Mouse (Mus musculus): Measurements from ENCODE around the gene Sergef. TPM values are rescaled to one million over a fixed set of nuclear protein-coding genes. Genes with fewer than 3 reads are reported as not detected.
A peak's percentile ranks its signal among the peaks of the same experiment; 100 is the strongest.

Sergef gene
- polyA plus RNA-seq, 1 experiment, result 7.5 TPM

DNA sequence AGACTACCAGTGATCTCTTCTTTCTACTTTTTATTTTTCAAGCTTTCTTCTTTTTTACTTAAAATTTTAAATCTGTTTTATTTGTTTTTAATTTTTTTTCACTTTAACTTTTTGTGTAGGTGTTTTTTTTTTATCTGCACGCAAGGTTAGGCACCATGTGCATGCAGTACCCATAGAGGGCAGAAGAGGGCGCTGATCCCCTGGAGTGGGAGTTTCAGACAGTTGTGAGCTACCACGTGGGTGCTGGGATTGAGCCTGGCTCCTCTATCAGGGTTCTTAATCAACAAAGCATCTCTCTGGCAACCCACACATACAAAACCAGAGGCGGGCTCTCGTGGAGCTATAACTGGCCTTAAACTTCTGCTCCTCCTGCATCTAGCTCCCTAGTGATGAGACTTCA is 123.6 kb downstream of the Sergef start:
- Histone ChIP-seq H3K36me3 (ENCODE audit: control insufficient read depth, insufficient read depth, low read length) (no peaks in the 10 kb centered on the region), H3K27me3 (ENCODE audit: control insufficient read depth, insufficient read depth, low read length) (no peaks in the 10 kb centered on the region), H3K4me1 (ENCODE audit: control insufficient read depth, insufficient read depth, insufficient read length, low read length) (no peaks in the 10 kb centered on the region), H3K4me3 (ENCODE audit: low read depth, low read length) (no peak overlapping the region), H3K27ac (ENCODE audit: insufficient read depth, low read depth, low read length) (no peak overlapping the region)
- WGBS, result 78% methylated on average over 5 of the region's 5 CpGs
- TF ChIP-seq POLR2A (IDR thresholded peaks at IDR 0.05; ENCODE audit: low read depth, low read length) (no peak), CTCF (IDR thresholded peaks at IDR 0.05; ENCODE audit: extremely low read depth, insufficient read length, insufficient replicate concordance, low read depth, low read length) (peak; percentile 31; the same call in 1 of the 2 replicates)

DNA sequence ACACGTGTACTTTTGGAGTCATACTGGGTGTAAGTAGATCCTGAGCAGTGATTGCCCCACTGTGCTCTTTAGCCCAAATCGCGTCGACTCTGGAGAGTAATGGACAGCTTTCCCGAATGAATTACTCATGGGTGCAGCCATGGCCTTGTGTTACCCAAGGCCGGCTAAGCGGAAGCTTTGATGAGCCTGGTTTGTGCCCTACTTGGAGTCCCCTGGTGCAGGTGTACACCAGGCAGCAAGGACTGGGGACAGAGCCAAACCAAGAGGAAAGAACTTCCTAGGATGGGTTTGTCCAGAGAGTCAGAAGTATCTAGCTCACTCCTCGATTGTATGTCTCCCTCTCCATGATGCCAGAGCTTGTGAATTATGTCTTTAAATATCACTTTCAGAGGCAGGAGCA is 124.6 kb downstream of the Sergef start:
- no peak overlapping the region for H3K4me3 ChIP-seq (ENCODE audit: low read depth, low read length)
- H3K36me3 ChIP-seq (ENCODE audit: control insufficient read depth, insufficient read depth, low read length), result no peaks in the 10 kb centered on the region
- no peaks in the 10 kb centered on the region for H3K27me3 ChIP-seq (ENCODE audit: control insufficient read depth, insufficient read depth, low read length)
- no peak overlapping the region for H3K27ac ChIP-seq (ENCODE audit: insufficient read depth, low read depth, low read length)
- no peaks in the 10 kb centered on the region for H3K4me1 ChIP-seq (ENCODE audit: control insufficient read depth, insufficient read depth, insufficient read length, low read length)
- TF ChIP-seq POLR2A (IDR thresholded peaks at IDR 0.05; ENCODE audit: low read depth, low read length) (no peak), CTCF (IDR thresholded peaks at IDR 0.05; ENCODE audit: extremely low read depth, insufficient read length, insufficient replicate concordance, low read depth, low read length) (no peak)
- 89% methylated on average over 8 of the region's 8 CpGs for WGBS

DNA sequence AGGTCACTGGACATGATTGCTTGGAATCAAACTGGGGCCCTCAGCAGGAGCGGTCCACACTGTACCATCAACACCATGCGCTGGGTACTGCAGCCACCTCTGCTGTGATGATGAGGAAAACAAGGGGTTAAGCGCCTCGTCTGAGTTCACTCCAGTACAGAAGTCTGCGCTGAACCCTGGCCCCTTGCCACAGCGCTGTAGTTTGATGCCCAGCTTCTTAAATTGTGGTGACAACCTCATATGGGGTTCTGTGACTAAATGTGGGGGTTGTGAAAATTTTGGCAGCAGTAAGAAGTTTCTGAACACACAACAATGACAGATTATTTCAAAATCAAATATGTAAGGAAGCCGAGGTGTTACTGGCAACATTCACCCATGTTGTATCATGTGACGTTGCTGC is 126.0 kb downstream of the Sergef start:
- WGBS, result 82% methylated on average over 8 of the region's 8 CpGs
- Histone ChIP-seq H3K27me3 (ENCODE audit: control insufficient read depth, insufficient read depth, low read length) (no peaks in the 10 kb centered on the region), H3K4me1 (ENCODE audit: control insufficient read depth, insufficient read depth, insufficient read length, low read length) (no peaks in the 10 kb centered on the region), H3K4me3 (ENCODE audit: low read depth, low read length) (no peak overlapping the region), H3K36me3 (ENCODE audit: control insufficient read depth, insufficient read depth, low read length) (no peaks in the 10 kb centered on the region), H3K27ac (ENCODE audit: insufficient read depth, low read depth, low read length) (no peak overlapping the region)
- TF ChIP-seq CTCF (IDR thresholded peaks at IDR 0.05; ENCODE audit: extremely low read depth, insufficient read length, insufficient replicate concordance, low read depth, low read length), result no peak
- no peak for TF ChIP-seq POLR2A (IDR thresholded peaks at IDR 0.05; ENCODE audit: low read depth, low read length)

DNA sequence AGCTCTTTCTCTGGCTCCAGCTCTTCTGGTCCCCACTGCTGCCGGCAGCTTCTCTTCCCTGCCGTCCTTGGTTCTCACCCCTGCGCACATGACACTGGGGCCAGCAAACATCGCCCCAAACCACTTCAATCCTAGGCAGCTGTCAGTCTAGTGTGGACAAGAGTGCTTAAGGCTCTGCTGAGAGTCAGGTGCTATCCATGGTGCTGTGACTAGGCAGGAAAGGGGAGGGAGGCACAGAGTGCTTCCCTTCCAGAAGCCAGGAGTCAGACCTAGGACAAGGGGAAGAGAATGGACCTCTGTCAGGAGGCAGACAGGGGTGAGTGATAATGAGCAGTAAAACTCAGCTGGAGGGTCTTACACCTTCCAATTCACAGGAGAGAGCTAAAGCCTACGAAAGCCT is 126.8 kb downstream of the Sergef start:
- H3K27me3 ChIP-seq (ENCODE audit: control insufficient read depth, insufficient read depth, low read length), result no peaks in the 10 kb centered on the region
- WGBS, result 90% methylated on average over 5 of the region's 5 CpGs
- H3K4me1 ChIP-seq (ENCODE audit: control insufficient read depth, insufficient read depth, insufficient read length, low read length), result no peaks in the 10 kb centered on the region
- no peaks in the 10 kb centered on the region for H3K36me3 ChIP-seq (ENCODE audit: control insufficient read depth, insufficient read depth, low read length)
- no peak overlapping the region for H3K4me3 ChIP-seq (ENCODE audit: low read depth, low read length)
- TF ChIP-seq POLR2A (IDR thresholded peaks at IDR 0.05; ENCODE audit: low read depth, low read length) (no peak), CTCF (IDR thresholded peaks at IDR 0.05; ENCODE audit: extremely low read depth, insufficient read length, insufficient replicate concordance, low read depth, low read length) (no peak)
- H3K27ac ChIP-seq (ENCODE audit: insufficient read depth, low read depth, low read length), result no peak overlapping the region

DNA sequence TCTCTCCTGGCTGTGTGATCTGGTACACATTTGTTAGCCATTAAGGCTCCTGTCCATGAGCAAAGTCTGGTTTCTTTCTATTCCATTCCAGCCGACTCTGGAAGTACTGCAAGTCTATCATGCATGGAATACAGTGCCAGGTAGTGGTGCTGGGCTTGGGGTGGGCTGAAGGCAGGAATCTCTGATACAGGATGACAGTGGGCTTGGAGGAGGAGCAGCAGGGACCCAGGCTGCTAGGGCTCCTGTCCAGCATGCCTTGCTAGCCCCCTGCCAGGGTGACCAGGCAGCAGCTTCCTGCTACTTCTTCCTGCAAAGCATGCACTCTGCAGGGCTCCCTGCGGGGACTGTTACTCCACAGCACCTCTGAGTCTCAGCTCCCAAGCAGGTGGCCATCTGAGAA is 128.8 kb downstream of the Sergef start:
- 86% methylated on average over 2 of the region's 2 CpGs for WGBS
- H3K4me3 ChIP-seq (ENCODE audit: low read depth, low read length), result no peak overlapping the region
- no peaks in the 10 kb centered on the region for H3K36me3 ChIP-seq (ENCODE audit: control insufficient read depth, insufficient read depth, low read length)
- H3K27me3 ChIP-seq (ENCODE audit: control insufficient read depth, insufficient read depth, low read length), result no peaks in the 10 kb centered on the region
- TF ChIP-seq CTCF (IDR thresholded peaks at IDR 0.05; ENCODE audit: extremely low read depth, insufficient read length, insufficient replicate concordance, low read depth, low read length) (no peak), POLR2A (IDR thresholded peaks at IDR 0.05; ENCODE audit: low read depth, low read length) (no peak)
- no peak overlapping the region for H3K27ac ChIP-seq (ENCODE audit: insufficient read depth, low read depth, low read length)
- H3K4me1 ChIP-seq (ENCODE audit: control insufficient read depth, insufficient read depth, insufficient read length, low read length), result no peaks in the 10 kb centered on the region

DNA sequence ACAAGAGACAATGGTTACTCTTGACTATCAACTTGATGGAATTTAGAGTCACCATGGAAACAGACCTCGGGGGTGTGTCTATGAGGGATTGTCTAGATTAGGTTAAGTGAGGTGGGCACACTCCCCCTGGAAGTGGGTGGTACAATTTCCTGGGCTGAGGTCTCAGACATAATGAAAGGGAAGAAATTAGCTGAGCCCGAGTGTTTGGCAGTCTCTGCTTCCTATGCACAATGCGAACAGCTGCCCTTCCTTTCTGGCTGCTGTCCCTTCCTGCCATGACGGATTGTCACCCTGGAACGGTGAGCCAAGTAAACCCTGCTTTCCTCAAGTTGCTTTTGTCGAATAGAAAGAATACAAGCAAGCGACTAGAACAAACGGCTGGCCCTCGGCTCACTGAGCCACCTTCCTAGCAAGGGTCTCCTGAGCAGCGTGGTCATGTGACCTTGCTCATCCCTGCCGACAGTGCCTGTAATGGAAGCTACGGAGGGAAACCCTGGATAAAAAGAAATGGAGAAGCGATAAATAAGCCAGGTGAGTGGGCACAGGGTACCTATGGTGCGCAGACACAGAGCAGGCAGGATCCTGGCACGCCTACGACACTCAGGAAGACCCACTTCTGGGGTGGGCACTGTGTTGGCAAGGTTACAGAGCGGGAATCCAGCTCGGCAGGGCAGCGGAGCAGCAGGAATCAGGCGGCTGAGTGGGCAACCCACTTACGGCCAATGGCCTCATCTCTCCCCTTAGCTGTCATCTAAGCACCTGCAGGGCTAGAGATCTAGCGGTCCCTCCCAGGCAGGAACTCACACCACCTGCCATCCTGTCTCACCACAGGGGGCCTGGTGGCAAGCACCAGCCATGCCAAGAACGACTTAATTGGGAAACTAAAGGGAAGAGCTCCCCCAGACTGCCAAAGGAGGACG is 130.0 kb downstream of the Sergef start:
- no peak for TF ChIP-seq POLR2A (IDR thresholded peaks at IDR 0.05; ENCODE audit: low read depth, low read length)
- no peak for TF ChIP-seq CTCF (IDR thresholded peaks at IDR 0.05; ENCODE audit: extremely low read depth, insufficient read length, insufficient replicate concordance, low read depth, low read length)
- no peaks in the 10 kb centered on the region for H3K36me3 ChIP-seq (ENCODE audit: control insufficient read depth, insufficient read depth, low read length)
- H3K4me1 ChIP-seq (ENCODE audit: control insufficient read depth, insufficient read depth, insufficient read length, low read length), result no peaks in the 10 kb centered on the region
- H3K27me3 ChIP-seq (ENCODE audit: control insufficient read depth, insufficient read depth, low read length), result no peaks in the 10 kb centered on the region
- WGBS, result 76% methylated on average over 24 of the region's 24 CpGs
- no peak overlapping the region for H3K4me3 ChIP-seq (ENCODE audit: low read depth, low read length)
- no peak overlapping the region for H3K27ac ChIP-seq (ENCODE audit: insufficient read depth, low read depth, low read length)

DNA sequence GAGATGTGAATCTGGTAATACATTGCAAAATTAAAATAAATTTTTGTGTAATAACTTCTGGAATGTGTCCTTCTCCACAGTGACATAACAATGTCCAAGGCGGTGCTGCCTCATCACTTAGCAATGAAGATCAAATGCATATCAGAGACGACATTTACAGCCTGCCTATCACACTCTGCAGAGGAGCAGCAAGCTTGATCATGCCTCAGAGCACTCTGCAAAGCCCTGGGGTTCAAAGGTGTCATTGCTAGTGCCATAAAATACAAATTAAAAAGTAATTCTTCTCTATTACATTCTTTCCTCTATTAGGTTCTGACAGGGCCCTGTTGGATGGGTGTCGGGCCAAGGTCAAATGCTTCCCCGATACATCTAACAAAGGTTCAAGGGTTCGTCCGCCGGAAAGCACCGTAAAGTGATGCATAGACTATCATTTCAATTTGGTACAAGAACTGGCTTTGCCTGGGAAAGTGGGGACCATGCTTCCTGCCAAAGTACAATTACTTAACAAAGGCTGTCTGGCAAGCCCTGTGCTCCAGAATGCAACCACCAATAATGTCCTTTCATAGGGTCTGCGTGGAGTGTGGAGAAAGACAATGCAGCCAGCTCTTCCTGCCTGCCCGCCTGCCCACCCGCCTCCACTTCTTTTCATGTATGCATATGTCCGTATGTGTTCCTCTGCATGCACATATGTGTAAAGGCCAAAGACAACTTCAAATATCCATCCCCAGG is 130.9 kb downstream of the Sergef start:
- Histone ChIP-seq H3K36me3 (ENCODE audit: control insufficient read depth, insufficient read depth, low read length) (no peaks in the 10 kb centered on the region), H3K4me3 (ENCODE audit: low read depth, low read length) (no peak overlapping the region), H3K27me3 (ENCODE audit: control insufficient read depth, insufficient read depth, low read length) (no peaks in the 10 kb centered on the region), H3K4me1 (ENCODE audit: control insufficient read depth, insufficient read depth, insufficient read length, low read length) (no peaks in the 10 kb centered on the region), H3K27ac (ENCODE audit: insufficient read depth, low read depth, low read length) (no peak overlapping the region)
- 41% methylated on average over 12 of the region's 12 CpGs for WGBS
- no peak for TF ChIP-seq POLR2A (IDR thresholded peaks at IDR 0.05; ENCODE audit: low read depth, low read length)

Measured in small intestine, adult 2 months (tissue).